Mouse (Mus musculus): ENCODE measurements at regions not wholly inside any gene's neighbourhood (a gene's known extent, or its start where the extent isn't known, plus 50 kb on each side); places are given as distances from the start of the nearest gene placed in this dataset.

GRCm38 (mm10) chr3:21403551-21403950 is 672.9 kb upstream of the Tbl1xr1 start:
- TF ChIP-seq CTCF (IDR thresholded peaks at IDR 0.05; ENCODE audit: low read depth, low read length), result no peak
- no peak for TF ChIP-seq POLR2A (IDR thresholded peaks at IDR 0.05; ENCODE audit: extremely low read depth, insufficient read depth, low read length)
